Mouse (Mus musculus) neural tube, embryonic 14.5 days (tissue): Measurements from ENCODE around the gene Rps18. TPM values are rescaled to one million over a fixed set of nuclear protein-coding genes. Genes with fewer than 3 reads are reported as not detected.

Experiments used
- ATAC-seq: fragments of 200-750 bp; cut with Nextera tagmentation; 2 replicates; pipeline ENCODE4 v1.8.0; 2017; ENCODE audit warnings: low read depth, mild to moderate bottlenecking, moderate TSS enrichment, moderate library complexity
- H3K27ac ChIP-seq: fragments of 300-500 bp; sonication (generic); 2 replicates; pipeline ENCODE4 v1.5.1; 2014; ENCODE audit warnings: low read depth, mild to moderate bottlenecking, control low read depth, low read length, moderate library complexity, mixed read lengths
- H3K27me3 ChIP-seq: fragments of 300-500 bp; sonication (generic); 2 replicates; pipeline ENCODE4 v1.6.1; 2014; ENCODE audit warnings: low read length; ENCODE audit not compliant: control insufficient read depth, insufficient read depth
- H3K36me3 ChIP-seq: fragments of 300-500 bp; sonication (generic); 2 replicates; pipeline ENCODE4 v1.6.1; 2014; ENCODE audit warnings: low read length, mixed read lengths; ENCODE audit not compliant: control insufficient read depth, insufficient read depth
- H3K4me1 ChIP-seq: fragments of 300-500 bp; sonication (generic); 2 replicates; pipeline ENCODE4 v1.6.1; 2014; ENCODE audit warnings: low read length; ENCODE audit not compliant: control insufficient read depth, insufficient read depth
- H3K4me2 ChIP-seq: fragments of 300-500 bp; sonication (generic); 2 replicates; pipeline ENCODE4 v1.6.1; 2014; ENCODE audit warnings: mild to moderate bottlenecking, low read depth, low read length, control low read depth
- H3K4me3 ChIP-seq: fragments of 300-500 bp; sonication (generic); 2 replicates; pipeline ENCODE4 v1.5.1; 2014; ENCODE audit warnings: low read depth, low read length, control low read depth, mixed read lengths
- H3K9ac ChIP-seq: fragments of 300-500 bp; sonication (generic); replicated peaks from 2 replicates; pipeline ENCODE4 v1.6.1; 2014; ENCODE audit warnings: low read depth, mild to moderate bottlenecking, control low read depth, low read length, mixed read lengths
- H3K9me3 ChIP-seq: fragments of 300-500 bp; sonication (generic); 2 replicates; pipeline ENCODE4 v1.6.1; 2016; ENCODE audit warnings: low read length; ENCODE audit not compliant: control insufficient read depth
- WGBS: fragments of 180-500 bp; shearing (Covaris S2); extraction: QIAGEN DNeasy Blood & Tissue Kit; methylation state at CpG from one replicate; pipeline ENCODE4 v1.1.7; 2014; 5-methylcytosine and 5-hydroxymethylcytosine counted together
- polyA plus RNA-seq: library from polyadenylated mRNA; unstranded; fragments of >200 nt; fragmentation: Nextera tagmentation; extraction: Ambion mirVana; gene quantifications from 2 replicates; pipeline ENCODE4 v1.2.1, GENCODE M21; 2014

The Rps18 gene
- polyA plus RNA-seq, 1 experiment from 2014 or later, result 825 TPM

GRCm38 (mm10) chr17:33914969-33915391, 40.8 kb downstream of the Rps18 start:
- peaks cover 24% of the 10 kb centered on the region for H3K4me1 ChIP-seq

GRCm38 (mm10) chr17:33913905-33914304, 41.9 kb downstream of the Rps18 start:
- peaks cover 26% of the 10 kb centered on the region for H3K36me3 ChIP-seq
- no peak for ATAC-seq
- H3K27ac ChIP-seq, result no peak overlapping the region
- no peak overlapping the region for H3K4me2 ChIP-seq
- H3K4me1 ChIP-seq, result peaks cover 18% of the 10 kb centered on the region
- WGBS, result 97% methylated on average over 8 of the region's 8 CpGs
- no peaks in the 10 kb centered on the region for H3K9me3 ChIP-seq
- H3K27me3 ChIP-seq, result no peaks in the 10 kb centered on the region
- no peak overlapping the region for H3K9ac ChIP-seq
- H3K4me3 ChIP-seq, result no peak overlapping the region

More at GRCm38 (mm10) chr17:33914969-33915391, 40.8 kb downstream of the Rps18 start:
- Histone ChIP-seq H3K9ac (no peak overlapping the region), H3K36me3 (peaks cover 26% of the 10 kb centered on the region), H3K9me3 (no peaks in the 10 kb centered on the region), H3K27me3 (no peaks in the 10 kb centered on the region), H3K27ac (no peak overlapping the region), H3K4me3 (no peak overlapping the region), H3K4me2 (peak overlapping the region; percentile 26; the same call in 1 of the 2 replicates)
- ATAC-seq, result no peak
- WGBS, result 76% methylated on average over 13 of the region's 13 CpGs

GRCm38 (mm10) chr17:33913264-33913663, 42.5 kb downstream of the Rps18 start:
- Histone ChIP-seq H3K4me3 (no peak overlapping the region), H3K9me3 (no peaks in the 10 kb centered on the region), H3K27ac (no peak overlapping the region), H3K4me1 (peaks cover 16% of the 10 kb centered on the region), H3K36me3 (peaks cover 26% of the 10 kb centered on the region), H3K27me3 (no peaks in the 10 kb centered on the region), H3K4me2 (no peak overlapping the region), H3K9ac (no peak overlapping the region)
- ATAC-seq, result no peak
- WGBS, result 95% methylated on average over 10 of the region's 10 CpGs

DNA sequence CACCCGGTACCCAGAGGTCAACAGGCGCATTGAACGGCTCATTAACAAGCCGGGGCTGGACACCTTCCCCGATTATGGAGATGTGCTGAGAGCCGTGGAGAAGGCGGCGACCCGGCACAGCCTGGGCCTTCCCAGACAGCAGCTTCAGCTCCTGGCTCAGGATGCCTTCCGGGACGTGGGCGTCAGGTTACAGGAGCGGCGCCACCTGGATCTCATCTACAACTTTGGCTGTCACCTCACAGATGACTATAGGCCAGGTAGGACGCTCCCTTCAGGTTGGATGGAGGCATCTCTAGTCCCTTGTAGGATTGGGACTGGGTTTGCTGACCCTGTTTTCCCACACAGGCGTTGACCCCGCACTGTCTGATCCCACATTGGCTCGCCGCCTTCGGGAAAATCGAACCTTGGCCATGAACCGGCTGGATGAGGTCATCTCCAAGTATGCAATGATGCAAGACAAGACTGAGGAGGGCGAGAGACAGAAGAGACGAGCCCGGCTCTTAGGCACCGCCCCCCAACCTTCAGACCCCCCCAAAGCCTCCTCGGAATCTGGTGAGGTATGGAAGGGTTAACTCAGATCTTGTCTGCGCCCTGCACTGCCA, 43.9 kb downstream of the Rps18 start:
- no peak overlapping the region for H3K4me2 ChIP-seq
- no peak overlapping the region for H3K9ac ChIP-seq
- peaks cover 18% of the 10 kb centered on the region for H3K4me1 ChIP-seq
- H3K27ac ChIP-seq, result no peak overlapping the region
- H3K36me3 ChIP-seq, result peaks cover 26% of the 10 kb centered on the region
- 95% methylated on average over 28 of the region's 28 CpGs for WGBS
- no peaks in the 10 kb centered on the region for H3K9me3 ChIP-seq
- H3K4me3 ChIP-seq, result no peak overlapping the region
- ATAC-seq, result no peak
- no peaks in the 10 kb centered on the region for H3K27me3 ChIP-seq

DNA sequence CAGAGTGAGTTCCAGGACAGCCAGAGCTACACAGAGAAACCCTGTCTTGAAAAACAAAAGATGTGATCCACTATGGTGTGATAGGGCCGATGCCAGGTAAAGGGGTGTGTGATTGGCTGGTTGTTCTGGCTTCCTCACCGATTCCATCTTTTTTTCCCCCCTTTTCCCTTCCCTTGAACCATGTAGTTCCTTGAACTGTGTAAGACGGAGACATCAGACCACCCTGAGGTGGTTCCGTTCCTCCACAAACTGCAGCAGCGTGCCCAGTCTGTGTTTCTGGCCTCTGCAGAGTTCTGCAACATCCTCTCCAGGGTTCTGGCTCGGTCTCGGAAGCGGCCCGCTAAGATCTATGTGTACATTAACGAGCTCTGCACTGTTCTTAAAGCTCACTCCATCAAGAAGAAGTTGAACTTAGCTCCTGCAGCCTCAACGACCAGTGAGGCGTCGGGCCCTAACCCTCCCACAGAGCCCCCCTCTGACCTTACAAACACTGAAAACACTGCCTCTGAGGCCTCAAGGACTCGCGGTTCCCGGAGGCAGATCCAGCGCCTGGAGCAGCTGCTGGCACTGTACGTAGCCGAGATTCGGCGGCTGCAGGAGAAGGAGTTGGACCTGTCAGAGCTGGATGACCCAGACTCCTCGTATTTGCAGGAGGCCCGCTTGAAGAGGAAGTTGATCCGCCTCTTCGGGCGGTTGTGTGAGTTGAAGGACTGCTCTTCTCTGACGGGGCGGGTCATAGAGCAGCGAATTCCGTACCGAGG, 44.6 kb downstream of the Rps18 start:
- 95% methylated on average over 31 of the region's 31 CpGs for WGBS
- H3K4me1 ChIP-seq, result peaks cover 14% of the 10 kb centered on the region; the same call in 1 of the 2 replicates
- H3K9ac ChIP-seq, result no peak overlapping the region
- H3K4me3 ChIP-seq, result no peak overlapping the region
- no peaks in the 10 kb centered on the region for H3K27me3 ChIP-seq
- no peak overlapping the region for H3K4me2 ChIP-seq
- H3K36me3 ChIP-seq, result peaks cover 26% of the 10 kb centered on the region
- H3K27ac ChIP-seq, result no peak overlapping the region
- no peaks in the 10 kb centered on the region for H3K9me3 ChIP-seq
- no peak for ATAC-seq

DNA sequence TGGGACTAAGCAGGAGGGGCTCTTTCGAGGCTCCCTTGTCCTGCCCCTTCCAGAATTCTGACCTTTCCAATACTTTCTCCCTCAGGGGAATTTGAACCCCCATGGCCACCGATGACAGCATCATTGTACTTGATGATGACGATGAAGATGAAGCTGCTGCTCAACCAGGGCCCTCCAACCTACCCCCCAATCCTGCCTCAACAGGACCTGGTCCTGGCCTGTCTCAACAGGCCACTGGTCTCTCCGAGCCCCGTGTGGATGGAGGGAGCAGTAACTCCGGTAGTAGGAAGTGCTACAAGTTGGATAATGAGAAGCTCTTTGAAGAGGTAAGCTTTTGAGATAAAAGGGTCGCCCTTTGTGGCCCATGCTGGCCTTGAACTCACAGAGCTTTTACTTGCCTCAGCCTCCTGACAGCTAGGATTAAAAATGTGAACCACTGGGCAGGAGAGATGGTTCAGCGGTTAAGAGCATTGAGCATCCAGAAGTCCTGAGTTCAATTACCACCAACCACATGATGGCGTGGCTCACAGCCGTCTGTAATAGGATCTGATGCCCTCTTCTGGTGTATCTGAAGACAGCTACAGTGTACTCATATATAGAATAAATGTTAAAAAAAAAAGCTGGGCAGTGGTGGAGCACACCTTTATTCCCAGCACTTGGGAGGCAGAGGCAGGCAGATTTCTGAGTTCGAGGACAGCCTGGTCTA, 45.3 kb downstream of the Rps18 start:
- Histone ChIP-seq H3K27ac (no peak overlapping the region), H3K9me3 (no peaks in the 10 kb centered on the region), H3K4me3 (peak overlapping the region; percentile 83; the same call in 1 of the 2 replicates), H3K36me3 (peaks cover 26% of the 10 kb centered on the region), H3K4me1 (peaks cover 14% of the 10 kb centered on the region; the same call in 1 of the 2 replicates), H3K4me2 (peak overlapping the region; percentile 58), H3K27me3 (no peaks in the 10 kb centered on the region), H3K9ac (peak overlapping the region; percentile 84; the same call in 1 of the 2 replicates)
- 60% methylated on average over 11 of the region's 11 CpGs for WGBS
- ATAC-seq, result no peak

DNA sequence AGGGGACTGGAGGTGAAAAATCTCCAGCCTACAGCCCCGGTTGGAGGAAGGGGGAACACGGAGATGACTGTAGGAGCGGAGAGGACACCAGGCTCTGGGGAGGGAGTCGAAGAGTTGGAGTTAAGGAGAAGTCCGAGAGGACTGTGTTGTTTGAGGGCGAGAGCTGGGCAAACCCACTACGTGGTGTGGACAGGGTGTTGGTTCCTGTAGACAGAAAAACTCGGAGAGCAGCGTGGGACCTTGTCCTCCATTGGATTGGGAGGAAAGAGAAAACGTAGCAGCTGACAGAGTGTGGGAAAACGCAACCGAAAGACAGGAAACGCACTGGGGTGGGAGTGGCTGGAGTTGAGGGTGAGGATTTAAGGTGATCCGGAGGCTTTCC, 45.9 kb downstream of the Rps18 start:
- H3K9ac ChIP-seq, result peak overlapping the region; percentile 84
- H3K9me3 ChIP-seq, result no peaks in the 10 kb centered on the region
- H3K27me3 ChIP-seq, result no peaks in the 10 kb centered on the region
- H3K4me2 ChIP-seq, result peak overlapping the region; percentile 58
- H3K36me3 ChIP-seq, result peaks cover 26% of the 10 kb centered on the region
- peak overlapping the region; percentile 78 for H3K27ac ChIP-seq
- ATAC-seq, result peak; percentile 1; the same call in 1 of the 2 replicates
- 2% methylated on average over 14 of the region's 14 CpGs for WGBS
- peaks cover 14% of the 10 kb centered on the region; the same call in 1 of the 2 replicates for H3K4me1 ChIP-seq
- H3K4me3 ChIP-seq, result peak overlapping the region; percentile 83

GRCm38 (mm10) chr17:33909077-33909868, 46.5 kb downstream of the Rps18 start, which contains the start of gene Daxx:
Gene Daxx, plus strand, starts transcription at chr17:33909414.
- peak; percentile 96 for ATAC-seq
- Histone ChIP-seq H3K36me3 (peaks cover 26% of the 10 kb centered on the region), H3K9ac (peak within 1 kb of the TSS; percentile 84), H3K27ac (peak within 1 kb of the TSS; percentile 78), H3K27me3 (no peaks in the 10 kb centered on the region), H3K4me3 (peak within 1 kb of the TSS; percentile 83), H3K4me1 (peaks cover 14% of the 10 kb centered on the region; the same call in 1 of the 2 replicates), H3K4me2 (peak within 1 kb of the TSS; percentile 58), H3K9me3 (no peaks in the 10 kb centered on the region)
- WGBS, result under 1% methylated on average over 61 of the region's 68 CpGs
